Mouse (Mus musculus) liver, postnatal 0 days (tissue): ENCODE measurements at regions not wholly inside any gene's neighbourhood (a gene's known extent, or its start where the extent isn't known, plus 50 kb on each side); places are given as distances from the start of the nearest gene placed in this dataset.

ENCODE experiments used
- CTCF ChIP-seq: sonication (generic); IDR thresholded peaks from 2 replicates; pipeline ENCODE4 v1.5.1; 2016; ENCODE audit warnings: antibody characterized with exemption, low read depth
- EP300 ChIP-seq: IDR thresholded peaks from 2 replicates; pipeline ENCODE4 v1.6.1; 2016; ENCODE audit warnings: antibody characterized with exemption, low read depth, mild to moderate bottlenecking

GRCm38 (mm10) chr14:72234234-72235075 is 257.2 kb downstream of the Gm9195 start:
- TF ChIP-seq CTCF (no peak), EP300 (no peak)
